Mouse (Mus musculus): Measurements from ENCODE around the gene Olfr281. TPM values are rescaled to one million over a fixed set of nuclear protein-coding genes. Genes with fewer than 3 reads are reported as not detected.

Olfr281 gene
- polyA plus RNA-seq, 1 experiment from 2014 or later: not detected

GRCm38 (mm10) chr15:98475382-98475781, 23.0 kb downstream of the Olfr281 start:
- 49% methylated on average over 10 of the region's 10 CpGs for WGBS
- H3K36me3 ChIP-seq (ENCODE audit: control insufficient read depth, insufficient read depth, low read length): no peaks in the 10 kb centered on the region
- DNase-seq (ENCODE audit: low spot score) (no peak), ATAC-seq (replicated peaks; ENCODE audit: low FRiP score) (no peak)
- H3K4me1 ChIP-seq (replicated peaks; ENCODE audit: control insufficient read depth, insufficient read depth, low read length): no peaks in the 10 kb centered on the region
- H3K4me2 ChIP-seq: no peak overlapping the region
- H3K9ac ChIP-seq (ENCODE audit: low read depth, low read length): no peak overlapping the region
- H3K27me3 ChIP-seq (replicated peaks; ENCODE audit: control insufficient read depth, insufficient read depth, low read length): 0 out of 2 replicates have a peak, but pooled peaks cover 5% of the 10 kb centered on the region
- no peak overlapping the region for H3K27ac ChIP-seq (ENCODE audit: low read depth, low read length)
- no peaks in the 10 kb centered on the region for H3K9me3 ChIP-seq (ENCODE audit: control insufficient read depth, low read length)
- no peak overlapping the region for H3K4me3 ChIP-seq (ENCODE audit: low read depth, low read length)

- no peak overlapping the region for H3K9ac ChIP-seq (ENCODE audit: low read depth, low read length)
- H3K27me3 ChIP-seq (replicated peaks; ENCODE audit: control insufficient read depth, insufficient read depth, low read length): 0 out of 2 replicates have a peak, but pooled peaks cover 5% of the 10 kb centered on the region
- H3K4me3 ChIP-seq (ENCODE audit: low read depth, low read length): no peak overlapping the region
- H3K27ac ChIP-seq (ENCODE audit: low read depth, low read length): no peak overlapping the region
- WGBS: 68% methylated on average over 5 of the region's 5 CpGs
- no peak overlapping the region for H3K4me2 ChIP-seq
- no peaks in the 10 kb centered on the region for H3K36me3 ChIP-seq (ENCODE audit: control insufficient read depth, insufficient read depth, low read length)
- no peaks in the 10 kb centered on the region for H3K9me3 ChIP-seq (ENCODE audit: control insufficient read depth, low read length)
- no peak for ATAC-seq (replicated peaks; ENCODE audit: low FRiP score)
- DNase-seq (ENCODE audit: low spot score): no peak
- no peaks in the 10 kb centered on the region for H3K4me1 ChIP-seq (replicated peaks; ENCODE audit: control insufficient read depth, insufficient read depth, low read length)
Measured at GRCm38 (mm10) chr15:98476281-98476680, 23.9 kb downstream of the Olfr281 start.

GRCm38 (mm10) chr15:98479568-98480102, 27.2 kb downstream of the Olfr281 start:
- no peak overlapping the region for H3K4me2 ChIP-seq
- no peaks in the 10 kb centered on the region for H3K9me3 ChIP-seq (ENCODE audit: control insufficient read depth, low read length)
- H3K4me3 ChIP-seq (ENCODE audit: low read depth, low read length): no peak overlapping the region
- no peak overlapping the region for H3K9ac ChIP-seq (ENCODE audit: low read depth, low read length)
- ATAC-seq (replicated peaks; ENCODE audit: low FRiP score) (no peak), DNase-seq (ENCODE audit: low spot score) (no peak)
- 70% methylated on average over 7 of the region's 7 CpGs for WGBS
- 0 out of 2 replicates have a peak, but pooled peaks cover 3% of the 10 kb centered on the region for H3K27me3 ChIP-seq (replicated peaks; ENCODE audit: control insufficient read depth, insufficient read depth, low read length)
- no peak overlapping the region for H3K27ac ChIP-seq (ENCODE audit: low read depth, low read length)
- no peaks in the 10 kb centered on the region for H3K4me1 ChIP-seq (replicated peaks; ENCODE audit: control insufficient read depth, insufficient read depth, low read length)
- no peaks in the 10 kb centered on the region for H3K36me3 ChIP-seq (ENCODE audit: control insufficient read depth, insufficient read depth, low read length)

- Histone ChIP-seq H3K4me3 (ENCODE audit: low read depth, low read length) (no peak within 1 kb of the TSS), H3K4me1 (replicated peaks; ENCODE audit: control insufficient read depth, insufficient read depth, low read length) (no peaks in the 10 kb centered on the region), H3K9me3 (ENCODE audit: control insufficient read depth, low read length) (no peaks in the 10 kb centered on the region), H3K36me3 (ENCODE audit: control insufficient read depth, insufficient read depth, low read length) (no peaks in the 10 kb centered on the region), H3K9ac (ENCODE audit: low read depth, low read length) (no peak within 1 kb of the TSS), H3K27me3 (replicated peaks; ENCODE audit: control insufficient read depth, insufficient read depth, low read length) (no peaks in the 10 kb centered on the region), H3K4me2 (no peak within 1 kb of the TSS), H3K27ac (ENCODE audit: low read depth, low read length) (no peak within 1 kb of the TSS)
- no peak for ATAC-seq (replicated peaks; ENCODE audit: low FRiP score)
- DNase-seq (ENCODE audit: low spot score): no peak
- WGBS: 61% methylated on average over 3 of the region's 3 CpGs
Measured at GRCm38 (mm10) chr15:98482701-98483100, 30.3 kb downstream of the Olfr281 start, which contains the start of gene Lalba. TSS of gene Lalba (minus strand) at chr15:98482721.

- ATAC-seq (replicated peaks; ENCODE audit: low FRiP score) (no peak), DNase-seq (ENCODE audit: low spot score) (no peak)
- H3K36me3 ChIP-seq (ENCODE audit: control insufficient read depth, insufficient read depth, low read length): no peaks in the 10 kb centered on the region
- WGBS: 60% methylated on average over 18 of the region's 18 CpGs
- H3K4me2 ChIP-seq: no peak overlapping the region
- H3K4me1 ChIP-seq (replicated peaks; ENCODE audit: control insufficient read depth, insufficient read depth, low read length): no peaks in the 10 kb centered on the region
- no peaks in the 10 kb centered on the region for H3K9me3 ChIP-seq (ENCODE audit: control insufficient read depth, low read length)
- H3K27ac ChIP-seq (ENCODE audit: low read depth, low read length): no peak overlapping the region
- no peaks in the 10 kb centered on the region for H3K27me3 ChIP-seq (replicated peaks; ENCODE audit: control insufficient read depth, insufficient read depth, low read length)
- no peak overlapping the region for H3K4me3 ChIP-seq (ENCODE audit: low read depth, low read length)
- no peak overlapping the region for H3K9ac ChIP-seq (ENCODE audit: low read depth, low read length)
Measured at GRCm38 (mm10) chr15:98483907-98484886, 31.8 kb downstream of the Olfr281 start.

- ATAC-seq (replicated peaks; ENCODE audit: low FRiP score): no peak
- no peak for DNase-seq (ENCODE audit: low spot score)
- no peak overlapping the region for H3K4me3 ChIP-seq (ENCODE audit: low read depth, low read length)
Measured at GRCm38 (mm10) chr15:98486433-98487021, 34.1 kb downstream of the Olfr281 start.

GRCm38 (mm10) chr15:98491332-98491731, 38.9 kb downstream of the Olfr281 start:
- no peak for DNase-seq (ENCODE audit: low spot score)
- no peak for ATAC-seq (replicated peaks; ENCODE audit: low FRiP score)

More at GRCm38 (mm10) chr15:98486433-98487021, 34.1 kb downstream of the Olfr281 start:
- WGBS: 85% methylated on average over 8 of the region's 8 CpGs
- Histone ChIP-seq H3K27me3 (replicated peaks; ENCODE audit: control insufficient read depth, insufficient read depth, low read length) (no peaks in the 10 kb centered on the region), H3K4me1 (replicated peaks; ENCODE audit: control insufficient read depth, insufficient read depth, low read length) (no peaks in the 10 kb centered on the region), H3K9me3 (ENCODE audit: control insufficient read depth, low read length) (no peaks in the 10 kb centered on the region), H3K27ac (ENCODE audit: low read depth, low read length) (no peak overlapping the region), H3K4me2 (no peak overlapping the region), H3K36me3 (ENCODE audit: control insufficient read depth, insufficient read depth, low read length) (no peaks in the 10 kb centered on the region), H3K9ac (ENCODE audit: low read depth, low read length) (no peak overlapping the region)

GRCm38 (mm10) chr15:98492102-98492501, 39.7 kb downstream of the Olfr281 start, which contains the start of gene Olfr279:
TSS of gene Olfr279 (plus strand) at chr15:98492402.
- no peak for ATAC-seq (replicated peaks; ENCODE audit: low FRiP score)
- 53% methylated on average over 4 of the region's 4 CpGs for WGBS

More at GRCm38 (mm10) chr15:98491332-98491731, 38.9 kb downstream of the Olfr281 start:
- H3K27me3 ChIP-seq (replicated peaks; ENCODE audit: control insufficient read depth, insufficient read depth, low read length): no peaks in the 10 kb centered on the region
- H3K9me3 ChIP-seq (ENCODE audit: control insufficient read depth, low read length): no peaks in the 10 kb centered on the region
- H3K36me3 ChIP-seq (ENCODE audit: control insufficient read depth, insufficient read depth, low read length): no peaks in the 10 kb centered on the region
- H3K9ac ChIP-seq (ENCODE audit: low read depth, low read length): no peak overlapping the region
- no peak overlapping the region for H3K4me3 ChIP-seq (ENCODE audit: low read depth, low read length)
- no peak overlapping the region for H3K27ac ChIP-seq (ENCODE audit: low read depth, low read length)
- H3K4me2 ChIP-seq: no peak overlapping the region
- H3K4me1 ChIP-seq (replicated peaks; ENCODE audit: control insufficient read depth, insufficient read depth, low read length): no peaks in the 10 kb centered on the region
- WGBS: 65% methylated on average over 2 of the region's 2 CpGs

More at GRCm38 (mm10) chr15:98492102-98492501, 39.7 kb downstream of the Olfr281 start, which contains the start of gene Olfr279:
- no peak within 1 kb of the TSS for H3K4me2 ChIP-seq
- no peaks in the 10 kb centered on the region for H3K27me3 ChIP-seq (replicated peaks; ENCODE audit: control insufficient read depth, insufficient read depth, low read length)
- no peak within 1 kb of the TSS for H3K27ac ChIP-seq (ENCODE audit: low read depth, low read length)
- H3K9me3 ChIP-seq (ENCODE audit: control insufficient read depth, low read length): no peaks in the 10 kb centered on the region
- H3K4me1 ChIP-seq (replicated peaks; ENCODE audit: control insufficient read depth, insufficient read depth, low read length): no peaks in the 10 kb centered on the region
- no peak within 1 kb of the TSS for H3K9ac ChIP-seq (ENCODE audit: low read depth, low read length)
- no peaks in the 10 kb centered on the region for H3K36me3 ChIP-seq (ENCODE audit: control insufficient read depth, insufficient read depth, low read length)
- H3K4me3 ChIP-seq (ENCODE audit: low read depth, low read length): no peak within 1 kb of the TSS
- no peak for DNase-seq (ENCODE audit: low spot score)
